Mouse (Mus musculus) cerebellum, postnatal 36 days (tissue): ENCODE measurements around the gene Mad1l1.
A peak's percentile ranks its signal among the peaks of the same experiment; 100 is the strongest.

Experiments used
- DNase-seq, 2 experiments: peaks; one replicate each; pipeline ENCODE4 v3.0.0; 2021 to 2022; ENCODE audit warnings: mixed read lengths in 2 of 2

The Mad1l1 gene

GRCm38 (mm10) chr5:140258035-140258434, 63.3 kb downstream of the Mad1l1 start:
- DNase-seq: no peak

GRCm38 (mm10) chr5:140257439-140257838, 63.9 kb downstream of the Mad1l1 start:
- no peak for DNase-seq

- DNase-seq: no peak
Measured at GRCm38 (mm10) chr5:140256685-140257084, 64.7 kb downstream of the Mad1l1 start.

GRCm38 (mm10) chr5:140255265-140255664, 66.1 kb downstream of the Mad1l1 start:
- DNase-seq: no peak

GRCm38 (mm10) chr5:140254656-140255055, 66.7 kb downstream of the Mad1l1 start:
- no peak for DNase-seq

GRCm38 (mm10) chr5:140251989-140252388, 69.4 kb downstream of the Mad1l1 start:
- DNase-seq: peak; percentile 26 to 27

GRCm38 (mm10) chr5:140250370-140250769, 71.0 kb downstream of the Mad1l1 start:
- no peak for DNase-seq

GRCm38 (mm10) chr5:140249359-140250062, 71.8 kb downstream of the Mad1l1 start:
- no peak for DNase-seq

- DNase-seq: no peak
Measured at GRCm38 (mm10) chr5:140248101-140248500, 73.3 kb downstream of the Mad1l1 start.

- no peak for DNase-seq
Measured at GRCm38 (mm10) chr5:140240235-140240634, 81.1 kb downstream of the Mad1l1 start.

GRCm38 (mm10) chr5:140238880-140239279, 82.5 kb downstream of the Mad1l1 start:
- no peak for DNase-seq

- DNase-seq: no peak
Measured at GRCm38 (mm10) chr5:140230818-140231217, 90.5 kb downstream of the Mad1l1 start.

GRCm38 (mm10) chr5:140228306-140228705, 93.0 kb downstream of the Mad1l1 start:
- DNase-seq: no peak

GRCm38 (mm10) chr5:140226871-140227270, 94.5 kb downstream of the Mad1l1 start:
- DNase-seq: no peak

- DNase-seq: no peak
Measured at GRCm38 (mm10) chr5:140225881-140226280, 95.5 kb downstream of the Mad1l1 start.

- no peak for DNase-seq
Measured at GRCm38 (mm10) chr5:140225103-140225502, 96.2 kb downstream of the Mad1l1 start.

- no peak for DNase-seq
Measured at GRCm38 (mm10) chr5:140223070-140224053, 98.0 kb downstream of the Mad1l1 start.

GRCm38 (mm10) chr5:140221016-140221650, 100.2 kb downstream of the Mad1l1 start:
- DNase-seq: peak in 1 of 2 experiments; percentile 30

GRCm38 (mm10) chr5:140219252-140219651, 102.1 kb downstream of the Mad1l1 start:
- DNase-seq: no peak

- peak; percentile 69 to 70 for DNase-seq
Measured at GRCm38 (mm10) chr5:140217900-140218299, 103.5 kb downstream of the Mad1l1 start.

- no peak for DNase-seq
Measured at GRCm38 (mm10) chr5:140217083-140217482, 104.3 kb downstream of the Mad1l1 start.

GRCm38 (mm10) chr5:140215471-140216087, 105.8 kb downstream of the Mad1l1 start:
- DNase-seq: no peak

- DNase-seq: no peak
Measured at GRCm38 (mm10) chr5:140213001-140213400, 108.4 kb downstream of the Mad1l1 start.
